Mouse (Mus musculus): ENCODE measurements around the gene Krtap10-4.

GRCm38 (mm10) chr10:77798921-77799508, 27.9 kb downstream of the Krtap10-4 start, which contains the start of gene Gm19668:
- TF ChIP-seq CTCF (IDR thresholded peaks at IDR 0.05; ENCODE audit: low read depth, low read length) (no peak), POLR2A (IDR thresholded peaks at IDR 0.05; ENCODE audit: extremely low read depth, insufficient read depth, low read length) (no peak)
